Mouse (Mus musculus): ENCODE data around the gene Sh3rf3. TPM values are rescaled to one million over a fixed set of nuclear protein-coding genes. Genes with fewer than 3 reads are reported as not detected.

The Sh3rf3 gene
- total RNA-seq, 1 experiment, result 1.6 TPM

DNA sequence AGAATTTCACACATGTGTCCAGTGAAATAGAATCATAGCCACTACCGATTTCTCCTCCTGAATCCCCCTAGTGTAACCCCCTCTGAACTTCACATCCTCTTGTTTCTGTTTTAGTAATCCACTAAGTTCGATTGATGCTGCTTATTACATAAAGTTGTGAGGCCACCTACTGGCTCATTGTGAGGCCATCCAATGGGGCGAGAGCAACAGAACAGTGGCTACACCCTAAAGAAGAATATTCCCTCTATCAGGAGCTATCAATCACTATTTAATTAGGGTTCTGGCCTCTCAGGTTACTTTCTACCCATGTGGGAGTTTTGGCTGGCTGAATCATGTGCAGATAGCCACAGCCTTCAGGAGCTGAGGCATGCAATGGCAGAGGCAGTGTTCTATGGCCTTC lies 182.0 kb downstream of the Sh3rf3 start:
- Histone ChIP-seq H3K4me3 (ENCODE audit: insufficient read depth in 1 of 2, low read depth in 1 of 2, low read length in 2 of 2, poor library complexity in 1 of 2, severe bottlenecking in 1 of 2) (no peak overlapping the region), H3K4me1 (ENCODE audit: control insufficient read depth in 2 of 2, insufficient read depth in 2 of 2, low read length in 2 of 2, poor library complexity in 1 of 2) (no peaks in the 10 kb centered on the region), H3K36me3 (ENCODE audit: control insufficient read depth, insufficient read depth, low read length, poor library complexity, severe bottlenecking) (no peaks in the 10 kb centered on the region), H3K27ac (ENCODE audit: insufficient read depth, low read depth, low read length, poor library complexity, severe bottlenecking) (no peak overlapping the region), H3K9ac (ENCODE audit: insufficient read depth, low read depth, low read length, poor library complexity, severe bottlenecking) (no peak overlapping the region), H3K9me3 (ENCODE audit: control insufficient read depth, insufficient read depth, low read depth, low read length) (no peaks in the 10 kb centered on the region)
- DNase-seq (ENCODE audit: low read depth, low spot score), result no peak
- in situ Hi-C loops (cut with MboI; ENCODE audit: low sequenced_read_pairs in 2 of 2, unreplicated experiment in 2 of 2), result no loop called here
- TF ChIP-seq ZNF384 (IDR thresholded peaks at IDR 0.05; ENCODE audit: low read depth, low read length) (no peak), MAFK (IDR thresholded peaks at IDR 0.05; ENCODE audit: insufficient read depth, low read depth, low read length) (no peak), CHD2 (IDR thresholded peaks at IDR 0.05; ENCODE audit: low read depth, low read length) (no peak)

DNA sequence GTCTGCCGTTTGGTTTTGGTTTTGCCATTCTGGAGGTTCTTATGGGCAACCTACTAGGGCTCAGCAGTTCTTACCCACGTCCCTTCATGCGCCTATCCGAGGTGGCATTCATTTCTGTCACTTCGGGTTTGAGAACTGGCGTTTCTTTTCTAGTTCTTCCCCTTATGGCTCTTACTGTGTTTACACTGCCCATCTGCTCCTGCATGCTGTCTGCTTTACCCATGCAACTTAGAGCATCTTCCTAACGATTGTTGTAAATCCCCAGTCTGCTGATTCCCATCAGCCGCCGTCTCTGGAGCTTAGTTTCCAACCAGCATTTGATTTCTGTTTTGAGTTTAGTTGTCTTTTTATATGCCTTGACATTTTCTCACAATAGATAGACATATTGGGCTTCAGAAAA lies 189.2 kb downstream of the Sh3rf3 start:
- DNase-seq (ENCODE audit: low read depth, low spot score), result no peak
- H3K4me1 ChIP-seq (ENCODE audit: control insufficient read depth in 2 of 2, insufficient read depth in 2 of 2, low read length in 2 of 2, poor library complexity in 1 of 2), result no peaks in the 10 kb centered on the region
- no peaks in the 10 kb centered on the region for H3K36me3 ChIP-seq (ENCODE audit: control insufficient read depth, insufficient read depth, low read length, poor library complexity, severe bottlenecking)
- no peak overlapping the region for H3K9ac ChIP-seq (ENCODE audit: insufficient read depth, low read depth, low read length, poor library complexity, severe bottlenecking)
- in situ Hi-C loops (cut with MboI; ENCODE audit: low sequenced_read_pairs in 2 of 2, unreplicated experiment in 2 of 2), result no loop called here
- no peak for TF ChIP-seq HCFC1 (IDR thresholded peaks at IDR 0.05; ENCODE audit: borderline replicate concordance, insufficient read depth, low read length)
- no peak for TF ChIP-seq ZNF384 (IDR thresholded peaks at IDR 0.05; ENCODE audit: low read depth, low read length)
- TF ChIP-seq ZC3H11A (IDR thresholded peaks at IDR 0.05; ENCODE audit: borderline replicate concordance, low read depth, low read length), result no peak
- no peak for TF ChIP-seq MAFK (IDR thresholded peaks at IDR 0.05; ENCODE audit: insufficient read depth, low read depth, low read length)
- TF ChIP-seq CHD2 (IDR thresholded peaks at IDR 0.05; ENCODE audit: low read depth, low read length), result no peak
- H3K9me3 ChIP-seq (ENCODE audit: control insufficient read depth, insufficient read depth, low read depth, low read length), result no peaks in the 10 kb centered on the region
- no peak overlapping the region for H3K4me3 ChIP-seq (ENCODE audit: insufficient read depth in 1 of 2, low read depth in 1 of 2, low read length in 2 of 2, poor library complexity in 1 of 2, severe bottlenecking in 1 of 2)
- H3K27ac ChIP-seq (ENCODE audit: insufficient read depth, low read depth, low read length, poor library complexity, severe bottlenecking), result no peak overlapping the region

DNA sequence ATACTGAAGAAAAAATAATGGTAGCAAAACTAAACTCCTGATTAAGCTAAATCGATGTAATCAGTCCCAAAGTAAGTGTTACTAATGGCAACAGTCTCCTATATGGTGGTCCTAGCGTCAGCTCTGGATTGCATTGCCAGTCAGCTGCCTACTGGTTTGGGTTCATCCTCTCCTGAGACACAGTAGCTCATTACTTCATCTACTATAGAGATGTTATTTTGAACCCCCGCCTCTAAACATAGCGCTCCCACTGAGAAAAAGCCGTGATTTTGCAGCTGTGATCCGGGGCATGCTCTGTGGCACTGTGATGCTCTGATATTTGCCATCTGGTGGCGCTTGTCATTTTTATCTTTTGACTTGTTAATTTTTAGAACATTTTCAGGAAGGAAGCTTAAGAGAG lies 198.3 kb downstream of the Sh3rf3 start:
- H3K4me1 ChIP-seq (ENCODE audit: control insufficient read depth in 2 of 2, insufficient read depth in 2 of 2, low read length in 2 of 2, poor library complexity in 1 of 2), result no peaks in the 10 kb centered on the region
- H3K9ac ChIP-seq (ENCODE audit: insufficient read depth, low read depth, low read length, poor library complexity, severe bottlenecking), result no peak overlapping the region
- H3K4me3 ChIP-seq (ENCODE audit: insufficient read depth in 1 of 2, low read depth in 1 of 2, low read length in 2 of 2, poor library complexity in 1 of 2, severe bottlenecking in 1 of 2), result no peak overlapping the region
- no peak for DNase-seq (ENCODE audit: low read depth, low spot score)
- in situ Hi-C loops (cut with MboI; ENCODE audit: low sequenced_read_pairs in 2 of 2, unreplicated experiment in 2 of 2), result no loop called here
- TF ChIP-seq CHD2 (IDR thresholded peaks at IDR 0.05; ENCODE audit: low read depth, low read length), result no peak
- TF ChIP-seq MAFK (IDR thresholded peaks at IDR 0.05; ENCODE audit: insufficient read depth, low read depth, low read length), result no peak
- no peaks in the 10 kb centered on the region for H3K36me3 ChIP-seq (ENCODE audit: control insufficient read depth, insufficient read depth, low read length, poor library complexity, severe bottlenecking)
- H3K9me3 ChIP-seq (ENCODE audit: control insufficient read depth, insufficient read depth, low read depth, low read length), result no peaks in the 10 kb centered on the region
- no peak overlapping the region for H3K27ac ChIP-seq (ENCODE audit: insufficient read depth, low read depth, low read length, poor library complexity, severe bottlenecking)

DNA sequence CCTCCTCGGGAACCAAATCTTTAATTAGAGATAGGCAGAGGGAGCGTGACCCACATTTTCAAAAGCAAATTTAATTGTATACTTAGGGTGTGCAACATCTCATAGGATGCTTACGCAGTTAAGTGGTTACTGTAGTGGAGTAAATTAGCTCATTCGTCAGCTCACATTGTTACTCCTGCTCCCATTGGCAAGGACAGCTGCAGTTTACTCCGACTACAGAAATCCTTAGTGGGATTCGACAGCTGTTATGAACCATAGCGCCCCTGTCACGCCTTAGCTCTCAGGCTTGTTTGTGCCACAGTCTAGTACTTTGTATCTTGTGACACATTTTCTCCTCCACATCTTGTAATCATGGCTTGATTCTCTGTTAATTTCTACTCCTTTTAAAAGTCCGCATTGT lies 200.5 kb downstream of the Sh3rf3 start:
- Histone ChIP-seq H3K4me3 (ENCODE audit: insufficient read depth in 1 of 2, low read depth in 1 of 2, low read length in 2 of 2, poor library complexity in 1 of 2, severe bottlenecking in 1 of 2) (no peak overlapping the region), H3K9ac (ENCODE audit: insufficient read depth, low read depth, low read length, poor library complexity, severe bottlenecking) (no peak overlapping the region), H3K4me1 (ENCODE audit: control insufficient read depth in 2 of 2, insufficient read depth in 2 of 2, low read length in 2 of 2, poor library complexity in 1 of 2) (no peaks in the 10 kb centered on the region), H3K9me3 (ENCODE audit: control insufficient read depth, insufficient read depth, low read depth, low read length) (no peaks in the 10 kb centered on the region), H3K36me3 (ENCODE audit: control insufficient read depth, insufficient read depth, low read length, poor library complexity, severe bottlenecking) (no peaks in the 10 kb centered on the region), H3K27ac (ENCODE audit: insufficient read depth, low read depth, low read length, poor library complexity, severe bottlenecking) (no peak overlapping the region)
- in situ Hi-C loops (cut with MboI; ENCODE audit: low sequenced_read_pairs in 2 of 2, unreplicated experiment in 2 of 2), result no loop called here
- TF ChIP-seq ZNF384 (IDR thresholded peaks at IDR 0.05; ENCODE audit: low read depth, low read length) (no peak), ZC3H11A (IDR thresholded peaks at IDR 0.05; ENCODE audit: borderline replicate concordance, low read depth, low read length) (no peak), MAFK (IDR thresholded peaks at IDR 0.05; ENCODE audit: insufficient read depth, low read depth, low read length) (no peak), HCFC1 (IDR thresholded peaks at IDR 0.05; ENCODE audit: borderline replicate concordance, insufficient read depth, low read length) (no peak), CHD2 (IDR thresholded peaks at IDR 0.05; ENCODE audit: low read depth, low read length) (no peak)
- no peak for DNase-seq (ENCODE audit: low read depth, low spot score)

DNA sequence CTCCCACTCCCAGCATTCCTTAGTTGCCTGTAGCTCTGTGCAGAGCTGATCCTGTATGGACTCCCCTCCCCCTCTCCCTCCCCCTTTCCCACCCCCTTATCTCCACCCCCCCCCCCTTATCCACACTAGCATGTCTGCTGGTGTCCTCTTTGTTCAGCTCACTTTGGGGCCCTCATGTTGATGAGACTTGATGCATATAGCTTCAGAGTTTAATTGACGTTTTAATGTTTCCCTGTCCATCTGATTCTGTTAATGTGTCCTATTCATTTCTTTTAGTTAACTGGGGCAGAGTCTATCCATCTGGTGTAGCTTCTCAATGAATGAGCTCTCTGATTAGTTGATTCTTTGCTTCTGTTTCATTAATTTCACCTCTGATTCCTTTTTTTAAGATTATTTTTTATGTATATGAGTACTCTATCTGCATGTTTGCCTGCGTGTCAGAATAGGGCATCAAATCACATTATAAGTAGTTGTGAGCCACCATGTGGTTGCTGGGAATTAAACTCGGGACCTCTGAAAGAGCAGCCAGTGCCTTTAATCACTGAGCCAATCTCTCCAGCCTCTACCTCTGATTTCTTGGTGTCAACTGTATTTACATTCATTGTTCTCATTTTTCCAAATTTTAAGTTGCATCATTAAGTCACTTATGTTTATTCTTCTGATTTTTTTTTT lies 206.3 kb downstream of the Sh3rf3 start:
- H3K27ac ChIP-seq (ENCODE audit: insufficient read depth, low read depth, low read length, poor library complexity, severe bottlenecking), result no peak overlapping the region
- no peak overlapping the region for H3K9ac ChIP-seq (ENCODE audit: insufficient read depth, low read depth, low read length, poor library complexity, severe bottlenecking)
- no peaks in the 10 kb centered on the region for H3K4me1 ChIP-seq (ENCODE audit: control insufficient read depth in 2 of 2, insufficient read depth in 2 of 2, low read length in 2 of 2, poor library complexity in 1 of 2)
- no peaks in the 10 kb centered on the region for H3K9me3 ChIP-seq (ENCODE audit: control insufficient read depth, insufficient read depth, low read depth, low read length)
- in situ Hi-C loops (cut with MboI; ENCODE audit: low sequenced_read_pairs in 2 of 2, unreplicated experiment in 2 of 2), result no loop called here
- H3K4me3 ChIP-seq (ENCODE audit: insufficient read depth in 1 of 2, low read depth in 1 of 2, low read length in 2 of 2, poor library complexity in 1 of 2, severe bottlenecking in 1 of 2), result no peak overlapping the region
- no peak for DNase-seq (ENCODE audit: low read depth, low spot score)
- H3K36me3 ChIP-seq (ENCODE audit: control insufficient read depth, insufficient read depth, low read length, poor library complexity, severe bottlenecking), result no peaks in the 10 kb centered on the region
- TF ChIP-seq MAFK (IDR thresholded peaks at IDR 0.05; ENCODE audit: insufficient read depth, low read depth, low read length) (no peak), ZNF384 (IDR thresholded peaks at IDR 0.05; ENCODE audit: low read depth, low read length) (no peak), ZC3H11A (IDR thresholded peaks at IDR 0.05; ENCODE audit: borderline replicate concordance, low read depth, low read length) (no peak), CHD2 (IDR thresholded peaks at IDR 0.05; ENCODE audit: low read depth, low read length) (no peak), HCFC1 (IDR thresholded peaks at IDR 0.05; ENCODE audit: borderline replicate concordance, insufficient read depth, low read length) (no peak)
